Mouse (Mus musculus) olfactory bulb, adult 2 months (tissue): ENCODE measurements around the gene Rrp9.

Source experiments
- CTCF ChIP-seq: fragments of 200-500 bp; IDR thresholded peaks from 2 replicates; pipeline ENCODE4 v1.5.1; 2012; ENCODE audit warnings: low read depth, mild to moderate bottlenecking, low read length, moderate library complexity; ENCODE audit not compliant: insufficient read depth
- POLR2A ChIP-seq: fragments of 200-500 bp; IDR thresholded peaks from 2 replicates; pipeline ENCODE4 v1.6.1; 2012; ENCODE audit warnings: mild to moderate bottlenecking, low read depth, low read length, moderate library complexity; ENCODE audit not compliant: insufficient read depth

DNA sequence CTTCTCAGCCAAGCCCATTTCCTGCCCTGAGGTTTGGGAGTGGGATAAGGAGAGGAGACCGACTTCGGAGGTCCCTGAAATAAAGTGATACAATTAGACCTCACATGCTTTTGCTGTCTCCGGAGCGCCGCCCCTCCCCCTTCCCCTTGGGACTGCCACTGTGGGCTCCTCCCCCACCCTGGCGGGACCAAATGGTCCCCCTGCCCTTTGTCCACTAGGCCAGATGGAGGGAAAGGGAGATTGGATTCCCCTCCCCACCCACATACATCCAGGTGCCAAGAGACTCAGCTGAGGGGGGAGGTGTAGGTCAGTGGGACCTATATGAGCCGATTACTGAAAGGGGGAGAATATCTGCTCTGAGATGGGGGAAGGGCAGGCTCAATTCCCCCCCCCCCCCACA, 22.9 kb upstream of the Rrp9 start:
- no peak for TF ChIP-seq POLR2A
- no peak for TF ChIP-seq CTCF
